Mouse (Mus musculus) liver, embryonic 14.5 days (tissue): Measurements from ENCODE around the gene Daxx. TPM values are rescaled to one million over a fixed set of nuclear protein-coding genes. Genes with fewer than 3 reads are reported as not detected.

Source experiments
- ATAC-seq: fragments of 200-750 bp; cut with Nextera tagmentation; 2 replicates; pipeline ENCODE4 v1.8.0; 2017; ENCODE audit warnings: moderate number of reproducible peaks, mild to moderate bottlenecking, moderate library complexity; ENCODE audit not compliant: insufficient read depth
- DNase-seq, 3 experiments: peaks; one replicate each; pipeline ENCODE4 v3.0.0-alpha.2; 2012 to 2013; ENCODE audit warnings: low read depth in 3 of 3, low spot score in 3 of 3
- H3K27ac ChIP-seq: fragments of 300-500 bp; sonication (generic); 2 replicates; pipeline ENCODE4 v1.5.1; 2014; ENCODE audit warnings: moderate library complexity, mild to moderate bottlenecking, control low read depth, inconsistent platforms
- H3K27me3 ChIP-seq: fragments of 300-500 bp; sonication (generic); 2 replicates; pipeline ENCODE4 v1.6.1; 2014; ENCODE audit warnings: mild to moderate bottlenecking, low read length, moderate library complexity; ENCODE audit not compliant: control insufficient read depth, insufficient read depth
- H3K36me3 ChIP-seq: fragments of 300-500 bp; sonication (generic); replicated peaks from 2 replicates; pipeline ENCODE4 v1.6.1; 2014; ENCODE audit warnings: low read depth; ENCODE audit not compliant: control insufficient read depth, insufficient read depth
- H3K4me1 ChIP-seq, 2 experiments: fragments of 200-500 bp in 1 of 2; fragments of 300-500 bp in 1 of 2; sonication (generic) in 1 of 2; replicated peaks; 2 replicates each; pipeline ENCODE4 v1.6.1; 2012 to 2014; ENCODE audit warnings: antibody characterized with exemption in 1 of 2, inconsistent platforms in 1 of 2, low read length in 1 of 2; ENCODE audit not compliant: control insufficient read depth in 2 of 2, insufficient read depth in 2 of 2
- H3K4me2 ChIP-seq: fragments of 300-500 bp; sonication (generic); 2 replicates; pipeline ENCODE4 v1.6.1; 2014; ENCODE audit warnings: low read depth, mild to moderate bottlenecking, control low read depth, moderate library complexity
- H3K4me3 ChIP-seq, 2 experiments: fragments of 200-500 bp in 1 of 2; fragments of 300-500 bp in 1 of 2; sonication (generic) in 1 of 2; 2 replicates each; pipeline ENCODE4 v1.5.1; 2012 to 2014; ENCODE audit warnings: low read depth in 2 of 2, low read length in 2 of 2, mild to moderate bottlenecking in 2 of 2, control low read depth in 1 of 2, inconsistent platforms in 1 of 2, moderate library complexity in 1 of 2; ENCODE audit not compliant: insufficient read depth in 1 of 2
- H3K9ac ChIP-seq: fragments of 300-500 bp; sonication (generic); replicated peaks from 2 replicates; pipeline ENCODE4 v1.6.1; 2014; ENCODE audit warnings: mild to moderate bottlenecking, control low read depth, moderate library complexity
- H3K9me3 ChIP-seq: fragments of 300-500 bp; sonication (generic); 2 replicates; pipeline ENCODE4 v1.6.1; 2016; ENCODE audit warnings: low read length, mixed read lengths; ENCODE audit not compliant: control insufficient read depth
- CTCF ChIP-seq: IDR thresholded peaks from 2 replicates; pipeline ENCODE4 v1.5.1; 2016; ENCODE audit warnings: antibody characterized with exemption, low read depth, control low read depth
- EP300 ChIP-seq: IDR thresholded peaks from 2 replicates; pipeline ENCODE4 v1.6.1; 2016; ENCODE audit warnings: antibody characterized with exemption, low read depth
- WGBS: fragments of 180-500 bp; shearing (Covaris S2); extraction: QIAGEN DNeasy Blood & Tissue Kit; methylation state at CpG from one replicate; pipeline ENCODE4 v1.1.7; 2014; ENCODE audit not compliant: insufficient replicate concordance; 5-methylcytosine and 5-hydroxymethylcytosine counted together
- polyA plus RNA-seq, 2 experiments: library from polyadenylated mRNA; depleted of rRNA in 1 of 2; stranded (reverse) in 1 of 2; unstranded in 1 of 2; fragments of >200 nt; fragmentation: Nextera tagmentation in 1 of 2; extraction: Ambion mirVana in 1 of 2; gene quantifications; 2 replicates each; pipeline versions ENCODE4 v1.2.1 to v1.2.3; 2012 to 2014

Daxx gene
- polyA plus RNA-seq, 2 experiments = 14.7 to 15.3 TPM

DNA sequence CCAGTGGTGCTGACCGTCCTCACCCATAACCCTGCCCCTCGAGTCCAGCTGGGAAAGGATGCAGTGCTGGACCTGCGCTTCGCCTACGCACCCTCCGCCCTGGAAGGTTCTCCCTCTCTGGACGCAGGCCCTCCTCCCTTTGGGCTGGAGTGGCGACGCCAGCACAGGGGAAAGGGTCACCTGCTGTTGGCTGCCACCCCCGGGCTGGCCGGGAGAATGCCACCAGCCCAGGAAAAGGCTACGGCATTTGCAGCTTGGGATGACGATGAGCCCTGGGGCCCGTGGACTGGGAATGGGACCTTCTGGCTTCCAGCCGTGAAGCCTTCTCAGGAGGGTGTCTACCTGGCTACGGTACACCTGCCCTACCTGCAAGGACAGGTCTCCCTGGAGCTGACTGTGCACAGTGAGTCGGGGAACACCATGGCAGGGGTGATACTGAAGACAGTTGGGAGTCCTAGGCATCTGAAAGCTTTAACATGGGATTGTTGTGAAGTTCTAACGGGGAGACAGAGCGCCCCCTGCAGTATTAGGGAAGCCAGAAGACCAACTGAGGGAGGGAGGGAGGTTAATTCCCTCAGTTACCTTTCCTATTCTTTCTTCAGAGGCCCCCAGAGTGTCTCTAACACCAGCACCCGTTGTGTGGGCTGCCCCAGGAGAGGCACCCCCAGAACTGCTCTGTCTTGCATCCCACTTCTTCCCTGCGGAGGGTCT lies 16.3 kb downstream of the Daxx start:
- Histone ChIP-seq H3K4me1 (peaks cover 4 to 8% of the 10 kb centered on the region in 2 experiments; a peak in 2 of 4 replicates), H3K27ac (no peak overlapping the region), H3K27me3 (no peaks in the 10 kb centered on the region), H3K36me3 (no peaks in the 10 kb centered on the region; the same call in 1 of the 2 replicates), H3K4me2 (no peak overlapping the region), H3K9me3 (no peaks in the 10 kb centered on the region), H3K4me3 (no peak overlapping the region), H3K9ac (no peak overlapping the region)
- no peak for ATAC-seq
- DNase-seq = no peak
- TF ChIP-seq EP300 = no peak
- TF ChIP-seq CTCF = peak; percentile 39
- 85% methylated on average over 21 of the region's 21 CpGs for WGBS

DNA sequence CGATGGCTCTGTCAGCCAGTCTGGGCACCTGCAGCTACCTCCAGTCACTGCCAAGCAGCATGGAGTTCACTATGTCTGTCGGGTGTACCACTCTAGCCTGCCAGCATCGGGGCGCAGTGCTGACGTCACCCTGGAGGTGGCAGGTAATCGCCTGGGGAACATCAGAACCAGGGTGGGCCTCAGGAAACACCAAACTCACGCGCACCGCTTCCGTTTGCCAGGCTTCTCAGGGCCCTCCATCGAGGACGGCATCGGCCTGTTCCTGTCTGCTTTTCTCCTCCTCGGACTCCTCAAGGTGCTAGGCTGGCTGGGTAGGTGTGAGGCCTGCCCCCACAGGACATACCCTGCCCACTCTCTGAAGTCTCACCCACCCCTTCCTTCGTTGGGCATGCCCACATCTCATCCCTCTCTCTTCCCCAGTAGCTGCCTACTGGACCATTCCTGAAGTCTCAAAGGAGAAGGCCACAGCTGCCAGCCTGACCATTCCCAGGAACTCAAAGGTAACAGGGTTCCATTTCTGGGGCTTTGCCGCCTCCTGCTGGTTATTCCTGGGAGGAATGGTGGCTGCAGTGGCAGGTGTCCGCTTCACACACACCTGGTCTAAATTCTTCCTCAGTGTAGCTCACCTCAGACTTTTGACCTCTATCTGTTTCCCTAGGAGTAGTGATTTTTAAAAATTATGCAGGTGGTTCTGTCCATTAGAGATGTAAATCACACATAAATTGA lies 17.2 kb downstream of the Daxx start:
- TF ChIP-seq EP300 = no peak
- TF ChIP-seq CTCF = peak; percentile 74
- no peak for ATAC-seq
- WGBS = 78% methylated on average over 17 of the region's 17 CpGs
- H3K27ac ChIP-seq = no peak overlapping the region
- H3K27me3 ChIP-seq = no peaks in the 10 kb centered on the region
- no peak overlapping the region for H3K4me2 ChIP-seq
- H3K4me3 ChIP-seq = no peak overlapping the region
- H3K4me1 ChIP-seq = peaks cover 4 to 6% of the 10 kb centered on the region in 2 experiments; a peak in 2 of 4 replicates
- no peaks in the 10 kb centered on the region; the same call in 1 of the 2 replicates for H3K36me3 ChIP-seq
- DNase-seq = no peak
- H3K9ac ChIP-seq = no peak overlapping the region
- no peaks in the 10 kb centered on the region for H3K9me3 ChIP-seq

DNA sequence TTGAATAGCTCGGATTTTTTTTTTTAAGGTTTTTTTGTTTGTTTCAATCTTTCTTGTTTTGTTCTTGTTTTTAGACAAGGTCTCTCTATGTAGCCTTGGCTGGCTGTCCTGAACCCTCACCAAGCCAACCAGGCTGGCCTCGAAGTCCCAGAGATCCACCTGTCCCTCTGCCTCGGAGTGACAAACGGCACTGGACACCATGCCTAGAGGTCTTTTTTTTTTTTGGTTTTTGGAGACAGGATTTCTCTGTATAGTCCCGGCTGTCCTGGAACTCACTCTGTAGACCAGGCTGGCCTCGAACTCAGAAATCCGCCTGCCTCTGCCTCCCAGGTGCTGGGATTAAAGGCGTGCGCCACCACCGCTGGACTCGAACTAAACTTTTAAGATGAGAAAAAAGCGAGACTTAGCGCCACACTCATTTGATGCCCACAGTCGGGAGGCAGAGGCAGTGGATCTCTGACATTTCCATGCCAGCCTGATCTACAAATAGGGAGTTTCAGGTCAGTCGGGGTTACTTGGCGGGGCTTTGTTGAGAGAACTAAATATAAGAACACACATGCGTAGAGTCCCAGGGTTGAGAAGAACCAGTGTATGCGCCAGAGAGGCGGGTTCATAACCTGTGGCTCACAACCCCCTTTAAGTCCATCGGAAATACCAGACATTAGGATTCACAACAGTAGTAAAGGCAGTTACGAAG lies 19.2 kb downstream of the Daxx start:
- no peak for DNase-seq
- peak overlapping the region; percentile 100 for H3K4me2 ChIP-seq
- no peak for ATAC-seq
- peak overlapping the region; percentile 45; the same call in 1 of the 2 replicates for H3K27ac ChIP-seq
- H3K4me1 ChIP-seq = peaks cover 4 to 6% of the 10 kb centered on the region in 2 experiments; a peak in 2 of 4 replicates
- H3K4me3 ChIP-seq = peak overlapping the region; percentile 85 to 88
- H3K27me3 ChIP-seq = no peaks in the 10 kb centered on the region
- no peaks in the 10 kb centered on the region for H3K9me3 ChIP-seq
- WGBS = 52% methylated on average over 21 of the region's 21 CpGs
- peak overlapping the region; percentile 79 for H3K9ac ChIP-seq
- H3K36me3 ChIP-seq = peaks cover 2% of the 10 kb centered on the region; the same call in 1 of the 2 replicates
- no peak for TF ChIP-seq CTCF
- no peak for TF ChIP-seq EP300

DNA sequence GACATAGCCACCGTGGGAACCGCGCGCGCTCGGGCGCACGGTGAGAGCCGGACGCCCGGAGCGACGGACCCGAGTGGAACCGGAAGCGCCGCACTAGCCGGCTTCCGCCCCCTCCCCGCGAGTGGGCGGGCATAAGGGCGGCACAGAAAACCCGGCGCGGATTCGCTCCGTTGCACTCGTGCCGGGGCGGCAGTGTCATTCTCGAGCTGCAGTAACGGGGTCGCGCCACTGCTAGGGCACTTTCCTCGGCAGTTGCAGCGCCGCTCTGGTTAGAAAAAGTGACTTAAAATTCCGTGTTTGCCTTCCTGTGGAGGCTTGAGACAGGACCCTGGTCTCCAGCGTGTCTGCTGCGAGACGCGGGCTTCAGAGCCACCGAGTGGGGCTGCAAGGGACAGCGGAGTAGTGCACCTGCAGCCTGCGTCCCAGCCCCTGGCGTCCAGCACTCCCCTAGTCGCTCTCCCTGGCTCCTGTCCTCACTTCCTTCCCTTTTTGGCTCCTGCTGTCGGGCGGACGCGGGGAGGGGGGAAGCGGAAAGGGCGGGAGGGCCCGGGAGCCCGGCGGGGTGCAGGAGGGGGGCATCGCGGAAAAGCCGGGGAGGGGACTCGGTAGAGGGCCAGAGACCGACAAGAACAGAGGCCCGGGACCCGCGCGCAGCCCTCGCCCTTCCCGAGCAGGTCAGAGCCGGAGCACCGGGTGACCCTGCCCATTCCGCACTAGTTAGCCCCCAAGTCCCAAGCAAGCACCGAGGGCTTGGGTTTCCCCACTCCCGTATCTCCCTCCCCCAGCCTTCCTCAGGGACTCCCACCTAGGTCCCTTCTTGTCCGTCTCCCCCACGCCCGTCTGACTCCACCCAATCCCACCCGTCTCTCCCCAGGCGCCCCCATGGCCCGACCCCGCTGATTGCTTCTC lies 20.4 kb downstream of the Daxx start, which contains the start of gene Rgl2:
Gene Rgl2, plus strand, starts transcription at position 173 of the 909 bp plus-strand sequence.
- ATAC-seq (peak; percentile 83), DNase-seq (peak; percentile 87)
- Histone ChIP-seq H3K9ac (peak within 1 kb of the TSS; percentile 79), H3K4me2 (peak within 1 kb of the TSS; percentile 100), H3K4me3 (peak within 1 kb of the TSS; percentile 85 to 88), H3K27me3 (no peaks in the 10 kb centered on the region), H3K36me3 (peaks cover 2% of the 10 kb centered on the region; the same call in 1 of the 2 replicates), H3K4me1 (peaks cover 2 to 4% of the 10 kb centered on the region in 2 experiments; a peak in 2 of 4 replicates), H3K27ac (peak within 1 kb of the TSS; percentile 83), H3K9me3 (no peaks in the 10 kb centered on the region)
- TF ChIP-seq EP300 = peak; percentile 62
- TF ChIP-seq CTCF = peak; percentile 66
- under 1% methylated on average over 76 of the region's 80 CpGs for WGBS
